Mouse (Mus musculus): Measurements from ENCODE around the gene Tuft1. TPM values are rescaled to one million over a fixed set of nuclear protein-coding genes. Genes with fewer than 3 reads are reported as not detected.
"Not testable (repeated sequence)": the region's sequence is repeated elsewhere in the genome, so short reads cannot be mapped to it uniquely, and the experiment has no call there.

Gene Tuft1
- polyA plus RNA-seq, 1 experiment: 3.5 TPM

GRCm38 (mm10) chr3:94653967-94654366, 4.7 kb downstream of the Tuft1 start:
- not testable (repeated sequence) for H3K36me3 ChIP-seq (ENCODE audit: control insufficient read depth, insufficient read depth); H3K27me3 ChIP-seq (ENCODE audit: control insufficient read depth, insufficient read depth, insufficient read length); H3K79me2 ChIP-seq (ENCODE audit: control insufficient read depth, insufficient read depth)

GRCm38 (mm10) chr3:94650409-94650808, 8.3 kb downstream of the Tuft1 start:
- no peaks in the 10 kb centered on the region for H3K36me3 ChIP-seq (ENCODE audit: control insufficient read depth, insufficient read depth)
- H3K4me3 ChIP-seq: no peak overlapping the region
- H3K79me2 ChIP-seq (ENCODE audit: control insufficient read depth, insufficient read depth): no peaks in the 10 kb centered on the region
- TF ChIP-seq POLR2A (IDR thresholded peaks at IDR 0.05; ENCODE audit: insufficient read length, low read depth) (no peak), CEBPB (IDR thresholded peaks at IDR 0.05; ENCODE audit: insufficient read depth, poor library complexity, severe bottlenecking) (no peak), REST (IDR thresholded peaks at IDR 0.05; ENCODE audit: insufficient read depth, insufficient read length) (no peak), USF1 (IDR thresholded peaks at IDR 0.05; ENCODE audit: low read depth) (no peak), MAX (IDR thresholded peaks at IDR 0.05; ENCODE audit: low read depth) (no peak), POLR2AphosphoS2 (IDR thresholded peaks at IDR 0.05; ENCODE audit: insufficient read length, low read depth) (no peak), TCF3 (IDR thresholded peaks at IDR 0.05; ENCODE audit: insufficient read length, low read depth) (no peak), MYOD1 (IDR thresholded peaks at IDR 0.05; ENCODE audit: control insufficient read depth in 1 of 3, insufficient read length in 2 of 3, low read depth in 2 of 3) (peak in 2 of 3 experiments; percentile 7 to 50), MYOG (IDR thresholded peaks at IDR 0.05; ENCODE audit: control insufficient read depth in 1 of 3, insufficient read depth in 1 of 3, insufficient read length in 2 of 3, low read depth in 2 of 3) (peak in 1 of 3 experiments; percentile 44)
- no peaks in the 10 kb centered on the region for H3K27me3 ChIP-seq (ENCODE audit: control insufficient read depth, insufficient read depth, insufficient read length)
- H3ac ChIP-seq (ENCODE audit: control insufficient read depth, insufficient read length): no peak overlapping the region
- no peak overlapping the region for H3K4me2 ChIP-seq (ENCODE audit: low read depth)

More at GRCm38 (mm10) chr3:94653967-94654366, 4.7 kb downstream of the Tuft1 start:
- H3K4me2 ChIP-seq (ENCODE audit: low read depth); H3ac ChIP-seq (ENCODE audit: control insufficient read depth, insufficient read length); H3K4me3 ChIP-seq: not testable (repeated sequence)

GRCm38 (mm10) chr3:94648755-94649590, 9.7 kb downstream of the Tuft1 start:
- TF ChIP-seq USF1 (IDR thresholded peaks at IDR 0.05; ENCODE audit: low read depth): peak; percentile 61
- no peak for TF ChIP-seq MYOG (IDR thresholded peaks at IDR 0.05; ENCODE audit: control insufficient read depth in 1 of 3, insufficient read depth in 1 of 3, insufficient read length in 2 of 3, low read depth in 2 of 3)
- peak overlapping the region; percentile 69 for H3K4me2 ChIP-seq (ENCODE audit: low read depth)

GRCm38 (mm10) chr3:94642495-94643162, 16.0 kb downstream of the Tuft1 start, which contains the start of gene Gm10972:
Gene Gm10972 (plus strand): TSS chr3:94643112.
- H3K4me3 ChIP-seq; H3ac ChIP-seq (ENCODE audit: control insufficient read depth, insufficient read length); H3K36me3 ChIP-seq (ENCODE audit: control insufficient read depth, insufficient read depth); H3K27me3 ChIP-seq (ENCODE audit: control insufficient read depth, insufficient read depth, insufficient read length); H3K4me2 ChIP-seq (ENCODE audit: low read depth); H3K79me2 ChIP-seq (ENCODE audit: control insufficient read depth, insufficient read depth): not testable (repeated sequence)

More at GRCm38 (mm10) chr3:94648755-94649590, 9.7 kb downstream of the Tuft1 start:
- no peaks in the 10 kb centered on the region for H3K79me2 ChIP-seq (ENCODE audit: control insufficient read depth, insufficient read depth)
- no peaks in the 10 kb centered on the region for H3K27me3 ChIP-seq (ENCODE audit: control insufficient read depth, insufficient read depth, insufficient read length)
- no peak overlapping the region for H3ac ChIP-seq (ENCODE audit: control insufficient read depth, insufficient read length)
- no peaks in the 10 kb centered on the region for H3K36me3 ChIP-seq (ENCODE audit: control insufficient read depth, insufficient read depth)
- no peak overlapping the region for H3K4me3 ChIP-seq

- Histone ChIP-seq H3K27me3 (ENCODE audit: control insufficient read depth, insufficient read depth, insufficient read length) (no peaks in the 10 kb centered on the region), H3K4me2 (ENCODE audit: low read depth) (no peak overlapping the region), H3ac (ENCODE audit: control insufficient read depth, insufficient read length) (no peak overlapping the region), H3K36me3 (ENCODE audit: control insufficient read depth, insufficient read depth) (no peaks in the 10 kb centered on the region), H3K4me3 (no peak overlapping the region), H3K79me2 (ENCODE audit: control insufficient read depth, insufficient read depth) (no peaks in the 10 kb centered on the region)
- TF ChIP-seq TCF3 (IDR thresholded peaks at IDR 0.05; ENCODE audit: insufficient read length, low read depth) (no peak), POLR2AphosphoS2 (IDR thresholded peaks at IDR 0.05; ENCODE audit: insufficient read length, low read depth) (no peak), POLR2A (IDR thresholded peaks at IDR 0.05; ENCODE audit: insufficient read length, low read depth) (no peak), SRF (IDR thresholded peaks at IDR 0.05; ENCODE audit: control insufficient read depth, insufficient read length, low read depth) (no peak), MYOG (IDR thresholded peaks at IDR 0.05; ENCODE audit: control insufficient read depth in 1 of 3, insufficient read depth in 1 of 3, insufficient read length in 2 of 3, low read depth in 2 of 3) (no peak)
These were observed 28.8 kb downstream of the Tuft1 start for GRCm38 (mm10) chr3:94629876-94630275.

GRCm38 (mm10) chr3:94628712-94629111, 30.0 kb downstream of the Tuft1 start:
- H3K4me2 ChIP-seq (ENCODE audit: low read depth): no peak overlapping the region
- H3K27me3 ChIP-seq (ENCODE audit: control insufficient read depth, insufficient read depth, insufficient read length): no peaks in the 10 kb centered on the region
- TF ChIP-seq MYOD1 (IDR thresholded peaks at IDR 0.05; ENCODE audit: control insufficient read depth in 1 of 3, insufficient read length in 2 of 3, low read depth in 2 of 3) (no peak), TCF3 (IDR thresholded peaks at IDR 0.05; ENCODE audit: insufficient read length, low read depth) (no peak), USF1 (IDR thresholded peaks at IDR 0.05; ENCODE audit: low read depth) (no peak), MYOG (IDR thresholded peaks at IDR 0.05; ENCODE audit: control insufficient read depth in 1 of 3, insufficient read depth in 1 of 3, insufficient read length in 2 of 3, low read depth in 2 of 3) (no peak), TCF12 (IDR thresholded peaks at IDR 0.05; ENCODE audit: insufficient read depth, poor library complexity, severe bottlenecking) (no peak), SRF (IDR thresholded peaks at IDR 0.05; ENCODE audit: control insufficient read depth, insufficient read length, low read depth) (no peak), POLR2A (IDR thresholded peaks at IDR 0.05; ENCODE audit: insufficient read length, low read depth) (no peak), E2F4 (IDR thresholded peaks at IDR 0.05; ENCODE audit: insufficient read depth) (no peak), MAX (IDR thresholded peaks at IDR 0.05; ENCODE audit: low read depth) (no peak), POLR2AphosphoS2 (IDR thresholded peaks at IDR 0.05; ENCODE audit: insufficient read length, low read depth) (no peak), REST (IDR thresholded peaks at IDR 0.05; ENCODE audit: insufficient read depth, insufficient read length) (no peak), CEBPB (IDR thresholded peaks at IDR 0.05; ENCODE audit: insufficient read depth, poor library complexity, severe bottlenecking) (no peak)
- no peaks in the 10 kb centered on the region for H3K36me3 ChIP-seq (ENCODE audit: control insufficient read depth, insufficient read depth)
- no peak overlapping the region for H3K4me3 ChIP-seq
- no peaks in the 10 kb centered on the region for H3K79me2 ChIP-seq (ENCODE audit: control insufficient read depth, insufficient read depth)
- H3ac ChIP-seq (ENCODE audit: control insufficient read depth, insufficient read length): no peak overlapping the region

Measured in myocyte (in vitro differentiated cells).